9 mouse cellular contexts compared by ENCODE assay signal in the genomic region with DNA sequence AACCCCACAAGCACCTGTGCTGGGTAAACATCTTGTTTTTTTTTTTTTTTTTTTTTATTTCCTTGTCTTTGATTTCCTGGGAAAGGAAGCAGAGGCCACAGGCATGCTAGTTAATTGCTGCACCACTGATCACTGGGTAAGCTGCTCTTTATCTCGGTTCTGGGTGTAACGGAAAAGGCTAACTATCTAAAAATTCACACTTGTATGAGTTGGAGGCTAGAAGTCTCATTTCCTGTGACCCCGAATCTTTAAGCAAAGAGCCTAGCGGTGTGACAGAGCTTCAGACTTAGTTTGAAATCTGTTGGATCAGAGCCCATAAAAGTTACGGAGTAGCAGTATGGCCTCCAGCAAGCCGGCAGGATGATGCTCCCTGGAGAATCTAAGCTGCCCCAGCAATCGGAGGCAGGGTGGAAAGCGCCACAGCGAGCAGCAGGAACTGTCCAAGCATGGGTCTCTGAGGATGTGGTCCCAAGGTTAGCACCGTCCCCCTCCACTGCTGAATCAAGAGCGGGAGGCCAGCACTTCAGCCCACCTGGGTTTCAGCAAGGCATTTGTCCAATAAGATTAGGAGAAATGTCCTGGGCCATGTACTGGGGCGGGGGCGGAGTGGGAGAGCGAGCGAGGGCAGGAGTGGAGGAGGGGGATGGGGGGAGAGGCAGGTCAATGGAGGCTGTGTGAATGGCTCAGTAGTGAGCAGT. TPM values are rescaled to one million over a fixed set of nuclear protein-coding genes. Genes with fewer than 3 reads are reported as not detected.
DNase-seq lines count a peak whose midpoint lies in the region; ATAC-seq lines count a peak whose summit lies in the region.
"Had no signal": no experiment of that assay in that cellular context is flagged by ENCODE, and none has a peak within 500 bp of the region (broad histone marks: within the 10 kb centered on the region; RNA-seq: fewer than 3 reads in every experiment).

No protein-coding gene starts in this region.

- peaks cover 6% of the 10 kb centered on the region for H3K36me3 ChIP-seq in megakaryocyte, embryonic 14.5 days (replicated peaks; ENCODE audit: low read length)
- H3K36me3 ChIP-seq in forebrain, embryonic 13.5 days (ENCODE audit: poor library complexity, severe bottlenecking), result no peaks in the 10 kb centered on the region
- no peaks in the 10 kb centered on the region for H3K36me3 ChIP-seq in intestine, embryonic 16.5 days (ENCODE audit: control insufficient read depth, insufficient read depth, low read length)
- H3K36me3 ChIP-seq in midbrain, embryonic 16.5 days (ENCODE audit: control insufficient read depth, insufficient read depth, low read length), result no peaks in the 10 kb centered on the region

- no peak for ATAC-seq in megakaryocyte, adult 5-6 weeks (ENCODE audit: poor library complexity, severe bottlenecking)
- no peak for ATAC-seq in forebrain, embryonic 13.5 days
- no peak for ATAC-seq in intestine, embryonic 16.5 days
- no peak for ATAC-seq in midbrain, embryonic 16.5 days

- WGBS in forebrain, embryonic 13.5 days, result 4% methylated on average over 15 of the region's 15 CpGs
- 8% methylated on average over 15 of the region's 15 CpGs for WGBS in intestine, embryonic 16.5 days
- 6% methylated on average over 15 of the region's 15 CpGs for WGBS in midbrain, embryonic 16.5 days

- H3K9me3 ChIP-seq in megakaryocyte, embryonic 14.5 days, result no peaks in the 10 kb centered on the region
- H3K9me3 ChIP-seq in forebrain, embryonic 13.5 days (replicated peaks), result no peaks in the 10 kb centered on the region
- no peaks in the 10 kb centered on the region for H3K9me3 ChIP-seq in intestine, embryonic 16.5 days (ENCODE audit: control insufficient read depth, low read length)
- no peaks in the 10 kb centered on the region for H3K9me3 ChIP-seq in midbrain, embryonic 16.5 days (replicated peaks; ENCODE audit: control insufficient read depth, low read length, poor library complexity, severe bottlenecking)

- H3K4me2 ChIP-seq in forebrain, embryonic 13.5 days, result peak overlapping the region; percentile 54
- H3K4me2 ChIP-seq in intestine, embryonic 16.5 days (ENCODE audit: low read depth, low read length), result peak overlapping the region; percentile 38
- H3K4me2 ChIP-seq in midbrain, embryonic 16.5 days (ENCODE audit: low read length), result peak overlapping the region; percentile 29

- H3K27ac ChIP-seq in forebrain, embryonic 13.5 days, result peak overlapping the region; percentile 59; the same call in 1 of the 2 replicates
- H3K27ac ChIP-seq in intestine, embryonic 16.5 days (ENCODE audit: low read length), result peak overlapping the region; percentile 46
- no peak overlapping the region for H3K27ac ChIP-seq in midbrain, embryonic 16.5 days (ENCODE audit: low read length)

- H3K4me3 ChIP-seq in megakaryocyte, embryonic 14.5 days (replicated peaks), result peak overlapping the region; percentile 77
- peak overlapping the region; percentile 31 for H3K4me3 ChIP-seq in forebrain, embryonic 13.5 days
- peak overlapping the region; percentile 33 for H3K4me3 ChIP-seq in intestine, embryonic 16.5 days (ENCODE audit: low read length)
- peak overlapping the region; percentile 13 for H3K4me3 ChIP-seq in midbrain, embryonic 16.5 days (ENCODE audit: low read depth, low read length)

- peaks cover 31% of the 10 kb centered on the region for H3K4me1 ChIP-seq in megakaryocyte, embryonic 14.5 days
- peaks cover 7% of the 10 kb centered on the region for H3K4me1 ChIP-seq in forebrain, embryonic 13.5 days
- peaks cover 9% of the 10 kb centered on the region for H3K4me1 ChIP-seq in intestine, embryonic 16.5 days (ENCODE audit: control insufficient read depth, insufficient read depth, low read length)
- 0 out of 2 replicates have a peak, but pooled peaks cover 2% of the 10 kb centered on the region for H3K4me1 ChIP-seq in midbrain, embryonic 16.5 days (ENCODE audit: control insufficient read depth, insufficient read depth, low read length)

- DNase-seq in urinary bladder, postnatal 25 days (ENCODE audit: low spot score), result no peak
- no peak for DNase-seq in T-cell, adult 2 months (ENCODE audit: low spot score)
- DNase-seq in thymus, adult 18-20 months, result no peak

- H3K9ac ChIP-seq in forebrain, embryonic 13.5 days, result peak overlapping the region; percentile 62
- H3K9ac ChIP-seq in intestine, embryonic 16.5 days (ENCODE audit: low read depth, low read length), result peak overlapping the region; percentile 63
- peak overlapping the region; percentile 38; the same call in 1 of the 2 replicates for H3K9ac ChIP-seq in midbrain, embryonic 16.5 days (ENCODE audit: low read depth, low read length)

- H3K27me3 ChIP-seq in megakaryocyte, embryonic 14.5 days (replicated peaks), result peaks cover 3% of the 10 kb centered on the region
- H3K27me3 ChIP-seq in forebrain, embryonic 13.5 days, result no peaks in the 10 kb centered on the region
- H3K27me3 ChIP-seq in intestine, embryonic 16.5 days (replicated peaks; ENCODE audit: control insufficient read depth, insufficient read depth, low read length), result no peaks in the 10 kb centered on the region
- no peaks in the 10 kb centered on the region for H3K27me3 ChIP-seq in midbrain, embryonic 16.5 days (ENCODE audit: control insufficient read depth, insufficient read depth, low read depth, low read length)

RNA-seq across cellular contexts. Expression of a gene that starts 10.4 kb away (rescaled TPM):
- 12.4 and 41.3 TPM in 2 replicates for polyA plus RNA-seq in megakaryocyte, embryonic 14.5 days (2012; ENCODE audit: insufficient read depth, low replicate concordance)
- 18.1 and 22.9 TPM in 2 replicates for total RNA-seq in megakaryocyte, adult 5-6 weeks (2015)
- total RNA-seq in megakaryocyte, adult 5-6 weeks (2017), result 23.4 and 23.7 TPM in 2 replicates
- polyA plus RNA-seq in forebrain, embryonic 13.5 days (2015; fragmentation: Nextera tagmentation; extraction: Ambion mirVana), result 18.0 and 18.7 TPM in 2 replicates
- 226 and 301 TPM in 2 replicates for polyA plus RNA-seq in intestine, embryonic 16.5 days (2015; fragmentation: Nextera tagmentation; extraction: Ambion mirVana)
- 38.6 and 42.3 TPM in 2 replicates for polyA plus RNA-seq in midbrain, embryonic 16.5 days (2015; fragmentation: Nextera tagmentation; extraction: Ambion mirVana)

RNA-seq across cellular contexts. Expression of a gene that starts 17.5 kb away (rescaled TPM):
- polyA plus RNA-seq in megakaryocyte, embryonic 14.5 days (2012; ENCODE audit: insufficient read depth, low replicate concordance), result 4.5 and 7.2 TPM in 2 replicates
- total RNA-seq in megakaryocyte, adult 5-6 weeks (2015), result 14.9 and 22.6 TPM in 2 replicates
- 23.0 and 30.6 TPM in 2 replicates for total RNA-seq in megakaryocyte, adult 5-6 weeks (2017)
- polyA plus RNA-seq in forebrain, embryonic 13.5 days (2015; fragmentation: Nextera tagmentation; extraction: Ambion mirVana), result 0.10 and 0.12 TPM in 2 replicates
- 0.22 and 0.24 TPM in 2 replicates for polyA plus RNA-seq in intestine, embryonic 16.5 days (2015; fragmentation: Nextera tagmentation; extraction: Ambion mirVana)
- 0.24 TPM in 1 of 2 replicates, not detected in the other for polyA plus RNA-seq in midbrain, embryonic 16.5 days (2015; fragmentation: Nextera tagmentation; extraction: Ambion mirVana)

RNA-seq across cellular contexts. Expression of a gene that starts 27.2 kb away (rescaled TPM):
- polyA plus RNA-seq in megakaryocyte, embryonic 14.5 days (2012; ENCODE audit: insufficient read depth, low replicate concordance), result not detected in 2 replicates
- 0.33 TPM in 1 of 2 replicates, not detected in the other for total RNA-seq in megakaryocyte, adult 5-6 weeks (2015)
- 0.12 TPM in 1 of 2 replicates, not detected in the other for total RNA-seq in megakaryocyte, adult 5-6 weeks (2017)
- polyA plus RNA-seq in forebrain, embryonic 13.5 days (2015; fragmentation: Nextera tagmentation; extraction: Ambion mirVana), result not detected in 2 replicates
- polyA plus RNA-seq in intestine, embryonic 16.5 days (2015; fragmentation: Nextera tagmentation; extraction: Ambion mirVana), result 108 and 134 TPM in 2 replicates
- polyA plus RNA-seq in midbrain, embryonic 16.5 days (2015; fragmentation: Nextera tagmentation; extraction: Ambion mirVana), result 0.09 TPM in 1 of 2 replicates, not detected in the other

RNA-seq across cellular contexts. Expression of a gene that starts 28.2 kb away (rescaled TPM):
- not detected in 2 replicates for polyA plus RNA-seq in megakaryocyte, embryonic 14.5 days (2012; ENCODE audit: insufficient read depth, low replicate concordance)
- total RNA-seq in megakaryocyte, adult 5-6 weeks (2015), result not detected in 2 replicates
- not detected in 2 replicates for total RNA-seq in megakaryocyte, adult 5-6 weeks (2017)
- polyA plus RNA-seq in forebrain, embryonic 13.5 days (2015; fragmentation: Nextera tagmentation; extraction: Ambion mirVana), result not detected in 2 replicates
- not detected in 2 replicates for polyA plus RNA-seq in intestine, embryonic 16.5 days (2015; fragmentation: Nextera tagmentation; extraction: Ambion mirVana)
- polyA plus RNA-seq in midbrain, embryonic 16.5 days (2015; fragmentation: Nextera tagmentation; extraction: Ambion mirVana), result not detected in 2 replicates
- total RNA-seq: neutrophil, adult 5-6 weeks had no signal

RNA-seq across cellular contexts. Expression of a gene that starts 30.5 kb away (rescaled TPM):
- polyA plus RNA-seq in megakaryocyte, embryonic 14.5 days (2012; ENCODE audit: insufficient read depth, low replicate concordance), result 1.5 and 2.0 TPM in 2 replicates
- total RNA-seq in megakaryocyte, adult 5-6 weeks (2015), result 10.8 and 12.4 TPM in 2 replicates
- total RNA-seq in megakaryocyte, adult 5-6 weeks (2017), result 29.2 and 32.0 TPM in 2 replicates
- 1.5 and 1.6 TPM in 2 replicates for polyA plus RNA-seq in forebrain, embryonic 13.5 days (2015; fragmentation: Nextera tagmentation; extraction: Ambion mirVana)
- 6.3 and 6.6 TPM in 2 replicates for polyA plus RNA-seq in intestine, embryonic 16.5 days (2015; fragmentation: Nextera tagmentation; extraction: Ambion mirVana)
- 13.4 and 19.3 TPM in 2 replicates for polyA plus RNA-seq in midbrain, embryonic 16.5 days (2015; fragmentation: Nextera tagmentation; extraction: Ambion mirVana)

Comparison
In these comparisons a context has a peak if more than half of its experiments do, and no peak if none do; other contexts are left out.
1. H3K4me3 ChIP-seq: peak in every context shown above with its lines; median percentile 77 in megakaryocyte, embryonic 14.5 days; 33 in intestine, embryonic 16.5 days; 31 in forebrain, embryonic 13.5 days; 13 in midbrain, embryonic 16.5 days.
2. RNA of a gene that starts 27.2 kb away (polyA plus RNA-seq): 108 to 134 TPM in intestine, embryonic 16.5 days; 0.09 TPM in midbrain, embryonic 16.5 days, not detected in megakaryocyte, embryonic 14.5 days and not detected in forebrain, embryonic 13.5 days; every median in the first group is over 10 times any median in the second.
3. Peak in every context shown above with its lines, with median percentiles within 50 percentile points of each other: H3K4me2 ChIP-seq and H3K9ac ChIP-seq.